Mouse (Mus musculus) megakaryocyte, embryonic 14.5 days (primary cell): ENCODE data around the gene Vps54.

ENCODE experiments used
- FLI1 ChIP-seq: IDR thresholded peaks from 2 replicates; pipeline ENCODE4 v1.6.1; 2012; ENCODE audit warnings: low read length, inconsistent platforms, mixed read lengths
- GATA1 ChIP-seq: IDR thresholded peaks from 3 replicates; pipeline ENCODE4 v1.6.1; 2012; ENCODE audit warnings: mixed read lengths, low read length, inconsistent platforms, borderline replicate concordance

DNA sequence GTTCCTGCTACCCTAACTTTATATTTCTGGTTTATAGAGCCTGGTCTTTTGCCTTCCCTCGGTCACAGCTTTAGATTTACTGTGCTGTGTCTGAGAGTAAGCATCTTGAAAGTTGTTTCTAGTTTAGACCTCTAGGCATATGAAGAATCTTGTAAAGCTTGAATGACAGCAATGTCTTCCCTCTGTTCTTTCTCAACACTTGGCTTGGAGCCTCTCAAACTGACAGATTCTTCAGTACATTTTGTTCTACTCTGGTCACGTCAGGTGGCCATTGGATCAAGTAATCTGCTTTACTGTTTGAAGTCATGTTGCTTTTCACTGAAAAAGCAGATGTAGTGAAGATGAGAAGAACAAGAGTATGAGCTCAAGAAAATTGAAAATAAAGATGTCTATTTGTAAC is 37.1 kb downstream of the Vps54 start:
- no peak for TF ChIP-seq GATA1
- no peak for TF ChIP-seq FLI1
